Mouse (Mus musculus) stomach, embryonic 16.5 days (tissue): Measurements from ENCODE around the gene Sbf2. TPM values are rescaled to one million over a fixed set of nuclear protein-coding genes. Genes with fewer than 3 reads are reported as not detected.
"Not testable (repeated sequence)": the region's sequence is repeated elsewhere in the genome, so short reads cannot be mapped to it uniquely, and the experiment has no call there.

Experiments
- ATAC-seq: fragments of 200-750 bp; cut with Nextera tagmentation; 2 replicates; pipeline ENCODE4 v1.8.0; 2017; ENCODE audit warnings: moderate number of reproducible peaks, moderate TSS enrichment; ENCODE audit not compliant: insufficient read depth, low FRiP score
- H3K27ac ChIP-seq: fragments of 300-500 bp; sonication (generic); 2 replicates; pipeline ENCODE4 v1.5.1; 2014; ENCODE audit warnings: low read length
- H3K27me3 ChIP-seq: fragments of 300-500 bp; sonication (generic); 2 replicates; pipeline ENCODE4 v1.6.1; 2014; ENCODE audit warnings: low read length, control low read depth, mixed read lengths; ENCODE audit not compliant: control insufficient read depth, insufficient read depth
- H3K36me3 ChIP-seq: fragments of 300-500 bp; sonication (generic); 2 replicates; pipeline ENCODE4 v1.6.1; 2014; ENCODE audit warnings: low read length; ENCODE audit not compliant: control insufficient read depth, insufficient read depth
- H3K4me1 ChIP-seq: fragments of 300-500 bp; sonication (generic); 2 replicates; pipeline ENCODE4 v1.6.1; 2014; ENCODE audit warnings: low read length, control low read depth, mixed read lengths; ENCODE audit not compliant: control insufficient read depth, insufficient read depth
- H3K4me2 ChIP-seq: fragments of 300-500 bp; sonication (generic); 2 replicates; pipeline ENCODE4 v1.6.1; 2014; ENCODE audit warnings: low read depth, low read length, mixed read lengths
- H3K4me3 ChIP-seq: fragments of 300-500 bp; sonication (generic); replicated peaks from 2 replicates; pipeline ENCODE4 v1.5.1; 2014; ENCODE audit warnings: mild to moderate bottlenecking, low read length
- H3K9ac ChIP-seq: fragments of 300-500 bp; sonication (generic); 2 replicates; pipeline ENCODE4 v1.6.1; 2014; ENCODE audit warnings: low read length
- H3K9me3 ChIP-seq: fragments of 300-500 bp; sonication (generic); replicated peaks from 2 replicates; pipeline ENCODE4 v1.6.1; 2016; ENCODE audit warnings: low read length, control low read depth; ENCODE audit not compliant: control insufficient read depth
- WGBS: fragments of 180-500 bp; shearing (Covaris S2); extraction: QIAGEN DNeasy Blood & Tissue Kit; methylation state at CpG from one replicate; pipeline ENCODE4 v1.1.7; 2014; 5-methylcytosine and 5-hydroxymethylcytosine counted together
- polyA plus RNA-seq: library from polyadenylated mRNA; unstranded; fragments of >200 nt; fragmentation: Nextera tagmentation; extraction: Ambion mirVana; gene quantifications from 2 replicates; pipeline ENCODE4 v1.2.1, GENCODE M21; 2015

Sbf2 gene
- polyA plus RNA-seq, 1 experiment from 2014 or later: 31.6 TPM

DNA sequence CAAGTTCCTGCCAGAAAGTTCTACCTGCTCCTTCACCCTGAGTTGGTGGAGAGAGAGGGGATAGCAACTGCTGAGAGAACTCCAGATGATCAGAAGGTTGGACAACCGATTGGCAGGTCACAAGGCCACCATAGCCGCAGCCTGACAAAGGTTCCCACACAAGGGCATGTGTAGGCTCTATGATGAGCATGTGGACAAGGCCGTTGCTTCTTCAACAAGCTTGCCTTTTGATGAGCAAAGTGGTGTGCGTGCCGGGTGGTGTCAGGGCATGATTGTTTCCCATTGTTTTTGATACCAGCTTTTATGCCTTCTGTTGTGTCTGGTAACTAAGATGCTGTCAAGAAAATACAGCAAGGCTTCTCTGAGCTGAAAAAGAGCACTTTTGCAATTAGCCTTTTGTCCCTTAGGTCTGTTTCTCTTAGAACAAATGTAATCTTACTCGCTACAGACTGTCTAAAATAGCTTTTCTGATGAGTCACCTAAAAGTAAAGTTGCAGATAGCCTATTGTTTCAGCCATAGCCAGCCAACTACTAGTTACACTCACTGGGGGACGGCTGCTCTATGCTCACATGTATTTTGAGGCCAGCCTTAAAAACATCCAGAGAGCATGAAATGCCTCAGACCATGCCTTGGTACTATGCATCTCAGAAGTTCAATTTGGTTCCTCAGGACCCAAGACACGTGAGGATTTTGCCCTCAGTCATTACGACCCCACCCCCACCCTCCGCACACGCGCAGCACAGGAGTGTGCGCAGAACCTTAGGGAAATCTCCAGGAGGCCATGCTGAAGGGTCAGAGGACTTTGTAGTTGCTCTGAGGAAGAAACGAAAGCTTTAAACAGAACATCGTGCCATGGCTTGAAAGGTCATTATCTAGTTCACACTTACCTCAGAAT is 33.1 kb upstream of the Sbf2 start:
- H3K27ac ChIP-seq: peak overlapping the region; percentile 89
- ATAC-seq: 0 out of 2 replicates have a peak, but pooled peaks have one; percentile 27
- H3K4me3 ChIP-seq: peak overlapping the region; percentile 26
- peaks cover 5% of the 10 kb centered on the region; the same call in 1 of the 2 replicates for H3K9me3 ChIP-seq
- H3K9ac ChIP-seq: peak overlapping the region; percentile 43
- H3K4me1 ChIP-seq: peaks cover 23% of the 10 kb centered on the region
- no peaks in the 10 kb centered on the region for H3K36me3 ChIP-seq
- peak overlapping the region; percentile 47 for H3K4me2 ChIP-seq
- no peaks in the 10 kb centered on the region for H3K27me3 ChIP-seq
- 67% methylated on average over 15 of the region's 15 CpGs for WGBS

DNA sequence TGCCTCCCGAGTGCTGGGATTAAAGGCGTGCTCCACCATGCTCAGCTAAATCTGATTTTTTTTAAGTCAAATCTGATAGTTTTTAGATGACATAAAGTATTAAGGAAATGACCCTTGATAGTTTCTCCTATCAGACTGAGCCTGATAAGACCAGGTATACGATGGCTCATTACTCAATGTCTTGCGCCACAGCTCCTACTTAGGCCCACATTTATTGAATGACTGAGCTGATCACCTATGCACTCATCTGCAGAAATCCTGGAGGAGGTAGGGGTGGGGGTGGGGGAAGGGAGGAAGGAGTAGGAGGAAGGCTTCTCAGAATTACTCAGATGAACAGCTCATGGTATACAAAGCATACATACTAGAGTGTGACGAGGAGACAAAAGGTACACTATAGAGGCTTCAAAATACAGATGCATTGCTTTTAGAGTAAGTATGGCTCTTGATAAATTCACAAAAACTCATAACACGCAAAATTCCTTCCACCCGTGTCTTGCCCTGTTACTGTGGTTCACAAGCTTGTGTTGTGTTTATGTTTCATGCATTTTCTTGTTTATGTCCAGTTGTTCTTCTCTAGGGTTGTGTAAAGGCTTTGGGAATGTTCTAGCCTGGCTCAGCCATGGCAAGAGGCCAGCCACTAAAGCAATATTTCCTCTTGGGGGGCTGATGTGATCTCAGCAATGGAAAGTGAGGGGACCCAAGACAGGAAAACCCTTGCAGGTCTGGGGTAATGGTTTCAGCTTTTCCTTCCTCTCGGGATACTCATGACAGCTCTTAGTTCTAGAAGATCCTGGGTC is 32.1 kb upstream of the Sbf2 start:
- no peak overlapping the region for H3K27ac ChIP-seq
- H3K4me2 ChIP-seq: peak overlapping the region; percentile 47

DNA sequence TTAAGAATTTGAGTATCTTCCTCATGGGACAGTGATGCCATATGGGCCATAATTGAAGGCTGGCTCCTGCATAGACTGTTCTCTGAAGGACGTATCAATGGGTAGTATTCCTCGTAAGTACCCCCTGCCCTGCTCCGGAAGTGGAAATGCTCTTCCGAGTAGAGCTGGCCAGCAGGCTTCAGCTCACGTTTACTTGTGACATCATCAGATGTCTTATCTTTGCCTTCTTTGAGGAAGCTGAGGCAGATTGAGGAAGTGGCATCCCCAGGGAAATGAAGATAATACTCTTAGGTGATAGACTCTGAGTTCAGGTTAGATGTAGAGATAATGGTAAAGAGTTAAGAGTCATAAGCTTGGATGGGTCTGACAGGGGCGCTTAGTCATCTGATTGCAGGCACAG is 31.1 kb upstream of the Sbf2 start:
- peaks cover 5% of the 10 kb centered on the region; the same call in 1 of the 2 replicates for H3K9me3 ChIP-seq
- H3K4me2 ChIP-seq: no peak overlapping the region
- H3K36me3 ChIP-seq: no peaks in the 10 kb centered on the region
- H3K4me3 ChIP-seq: no peak overlapping the region
- H3K4me1 ChIP-seq: peaks cover 26% of the 10 kb centered on the region
- WGBS: 79% methylated on average over 6 of the region's 6 CpGs
- H3K9ac ChIP-seq: no peak overlapping the region
- no peak overlapping the region for H3K27ac ChIP-seq
- ATAC-seq: no peak
- H3K27me3 ChIP-seq: no peaks in the 10 kb centered on the region

More for the DNA sequence above, 32.1 kb upstream of the Sbf2 start:
- no peak for ATAC-seq
- WGBS: 77% methylated on average over 8 of the region's 8 CpGs
- peaks cover 26% of the 10 kb centered on the region for H3K4me1 ChIP-seq
- H3K4me3 ChIP-seq: 0 out of 2 replicates have a peak overlapping the region, but pooled peaks have one; percentile 4
- peaks cover 5% of the 10 kb centered on the region; the same call in 1 of the 2 replicates for H3K9me3 ChIP-seq
- H3K9ac ChIP-seq: no peak overlapping the region
- no peaks in the 10 kb centered on the region for H3K27me3 ChIP-seq
- no peaks in the 10 kb centered on the region for H3K36me3 ChIP-seq

DNA sequence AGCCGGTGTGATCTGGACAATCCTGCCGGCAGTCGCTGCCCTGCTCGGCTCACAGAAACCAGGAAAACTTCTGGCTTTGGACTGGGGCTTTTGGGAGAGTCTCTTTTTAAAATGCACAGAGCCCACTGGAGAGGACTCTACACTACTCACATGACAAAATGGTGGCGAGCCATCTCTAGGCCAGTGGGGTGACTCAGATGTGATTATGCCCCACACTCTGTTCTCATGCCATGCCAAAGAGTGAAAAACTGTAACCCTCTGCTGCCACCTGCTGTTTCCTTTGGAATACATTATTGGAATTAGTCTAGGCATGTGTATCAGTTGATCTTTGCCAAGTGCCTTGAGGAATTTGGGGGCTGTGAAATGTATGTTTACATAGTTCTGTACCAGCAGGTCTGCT is 30.6 kb upstream of the Sbf2 start:
- Histone ChIP-seq H3K27me3 (no peaks in the 10 kb centered on the region), H3K9me3 (peaks cover 5% of the 10 kb centered on the region; the same call in 1 of the 2 replicates), H3K4me1 (peaks cover 26% of the 10 kb centered on the region), H3K4me3 (no peak overlapping the region), H3K36me3 (no peaks in the 10 kb centered on the region), H3K9ac (no peak overlapping the region), H3K27ac (no peak overlapping the region), H3K4me2 (no peak overlapping the region)
- WGBS: 75% methylated on average over 5 of the region's 5 CpGs
- ATAC-seq: no peak; the same call in 1 of the 2 replicates

DNA sequence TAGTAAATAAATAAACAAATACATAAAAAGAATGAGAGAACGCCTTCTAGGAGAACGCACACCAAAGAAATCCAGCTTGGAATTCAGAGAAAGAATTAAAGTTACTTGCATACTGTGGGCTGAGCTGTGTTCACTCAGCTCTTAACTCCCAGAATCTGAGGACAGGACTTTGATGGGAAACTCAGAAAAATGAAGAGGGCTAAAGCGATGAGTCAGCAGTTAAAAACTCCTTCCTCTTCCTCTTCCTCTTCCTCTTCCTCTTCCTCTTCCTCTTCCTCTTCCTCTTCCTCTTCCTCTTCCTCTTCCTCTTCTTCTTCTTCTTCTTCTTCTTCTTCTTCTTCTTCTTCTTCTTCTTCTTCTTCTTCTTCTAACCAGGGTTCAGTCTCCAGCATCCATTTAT is 25.2 kb upstream of the Sbf2 start:
- peaks cover 20% of the 10 kb centered on the region for H3K4me1 ChIP-seq
- not testable (repeated sequence) for H3K9me3 ChIP-seq, H3K4me3 ChIP-seq, H3K9ac ChIP-seq, H3K36me3 ChIP-seq, ATAC-seq, H3K27me3 ChIP-seq, H3K27ac ChIP-seq, H3K4me2 ChIP-seq
- WGBS: 88% methylated on average over 3 of the region's 3 CpGs

DNA sequence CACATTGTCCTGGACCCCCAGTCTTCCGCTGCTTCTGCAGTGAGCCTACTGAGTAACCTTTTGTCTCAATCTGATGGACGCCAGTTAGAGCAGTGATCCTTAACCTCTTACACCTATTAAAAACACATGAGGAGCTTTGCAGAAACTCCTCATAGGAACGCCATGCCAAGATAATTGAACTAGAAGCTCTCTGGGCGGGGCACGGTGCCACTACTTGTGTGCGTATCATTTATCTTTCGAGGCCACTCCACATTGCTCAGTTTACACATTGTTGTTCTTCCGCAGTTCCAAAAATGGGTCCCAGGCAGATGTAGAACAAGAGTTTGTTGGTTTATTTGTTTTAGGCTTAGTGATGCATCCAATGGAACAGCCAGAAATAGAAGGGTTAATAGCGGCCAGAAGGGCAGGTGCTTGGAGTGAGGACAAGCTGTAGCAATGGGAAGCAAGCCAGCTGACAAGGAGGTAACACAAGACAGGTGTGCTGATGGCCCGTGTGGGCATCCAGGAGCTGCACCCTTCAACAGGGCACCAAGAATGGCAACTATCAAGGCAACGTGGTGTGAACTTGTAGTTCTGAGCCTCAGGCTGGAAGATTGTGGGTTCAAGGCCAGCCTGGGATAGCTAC is 24.7 kb upstream of the Sbf2 start:
- H3K4me1 ChIP-seq: peaks cover 19% of the 10 kb centered on the region
- no peaks in the 10 kb centered on the region for H3K27me3 ChIP-seq
- no peak for ATAC-seq
- H3K27ac ChIP-seq: no peak overlapping the region
- H3K9me3 ChIP-seq: no peaks in the 10 kb centered on the region
- no peak overlapping the region for H3K9ac ChIP-seq
- 77% methylated on average over 11 of the region's 11 CpGs for WGBS
- H3K4me2 ChIP-seq: no peak overlapping the region
- no peaks in the 10 kb centered on the region for H3K36me3 ChIP-seq
- H3K4me3 ChIP-seq: no peak overlapping the region

DNA sequence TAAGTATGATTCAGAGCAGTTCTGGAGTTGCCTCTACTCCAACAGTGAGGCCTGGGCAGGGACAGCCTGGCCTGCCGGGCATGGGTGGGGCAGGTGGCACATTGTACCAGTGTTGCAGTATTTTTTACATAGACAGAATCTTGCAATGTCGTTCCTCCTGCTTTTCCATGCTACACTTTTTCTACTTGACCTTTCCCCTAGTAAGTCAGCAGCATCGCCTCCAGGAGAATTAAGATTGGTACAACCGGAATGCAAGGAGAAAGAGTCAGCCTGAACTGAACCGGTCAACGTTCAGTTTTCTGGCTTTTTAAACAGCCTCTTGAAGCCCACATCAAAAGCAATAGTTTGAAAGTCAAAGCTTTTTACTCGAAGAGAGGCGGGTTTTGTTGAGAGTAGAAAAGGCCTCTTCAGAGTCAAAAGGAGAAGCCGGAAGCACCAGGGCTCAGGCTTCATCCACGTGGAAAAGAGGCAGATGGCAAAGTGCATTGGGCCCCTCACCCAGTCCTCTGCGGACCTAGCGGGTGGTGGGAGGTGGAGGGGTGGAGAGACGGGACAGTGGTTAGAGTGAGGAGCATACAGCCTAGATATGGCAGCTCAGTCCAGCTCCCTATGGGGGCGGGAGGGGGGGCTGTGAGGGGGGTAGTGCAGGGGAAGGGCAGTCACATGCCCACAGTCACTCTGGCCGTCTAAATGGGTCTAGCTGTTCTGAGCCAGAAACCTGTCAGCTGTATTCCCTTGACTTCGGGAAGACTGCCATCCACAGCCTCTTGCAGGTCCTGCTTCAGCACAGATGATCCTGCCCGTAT is 23.8 kb upstream of the Sbf2 start:
- peak; percentile 34; the same call in 1 of the 2 replicates for ATAC-seq
- no peaks in the 10 kb centered on the region for H3K36me3 ChIP-seq
- 0 out of 2 replicates have a peak overlapping the region, but pooled peaks have one; percentile 10 for H3K9ac ChIP-seq
- H3K4me1 ChIP-seq: peaks cover 19% of the 10 kb centered on the region
- H3K9me3 ChIP-seq: no peaks in the 10 kb centered on the region
- WGBS: 44% methylated on average over 17 of the region's 17 CpGs
- H3K27ac ChIP-seq: peak overlapping the region; percentile 76
- H3K4me2 ChIP-seq: no peak overlapping the region
- no peak overlapping the region for H3K4me3 ChIP-seq
- no peaks in the 10 kb centered on the region for H3K27me3 ChIP-seq

DNA sequence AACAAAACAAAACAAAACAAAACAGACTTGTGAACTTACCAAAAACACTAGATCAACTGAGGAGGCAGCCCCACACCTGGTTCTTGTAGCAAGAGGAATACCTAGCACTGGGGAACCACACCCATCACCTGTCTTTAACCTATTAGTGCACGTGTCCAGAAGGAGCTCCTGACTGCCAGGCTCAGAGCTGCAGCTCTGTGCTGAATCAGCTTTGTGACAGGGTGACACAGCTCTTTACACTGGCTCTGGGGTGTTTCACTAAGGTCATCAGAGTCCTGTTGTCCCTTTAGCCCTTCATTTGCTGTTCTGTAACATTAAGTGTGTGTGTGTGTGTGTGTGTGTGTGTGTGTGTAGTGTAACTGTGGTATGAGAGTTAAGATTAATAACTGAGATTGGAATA is 21.8 kb upstream of the Sbf2 start:
- peak; percentile 52; the same call in 1 of the 2 replicates for ATAC-seq
- 26% methylated on average over 1 of the region's 1 CpGs for WGBS
- Histone ChIP-seq H3K4me2 (no peak overlapping the region), H3K9me3 (no peaks in the 10 kb centered on the region), H3K4me1 (peaks cover 17% of the 10 kb centered on the region), H3K27ac (no peak overlapping the region), H3K4me3 (no peak overlapping the region), H3K27me3 (no peaks in the 10 kb centered on the region), H3K36me3 (no peaks in the 10 kb centered on the region), H3K9ac (no peak overlapping the region)
